Mouse (Mus musculus): ENCODE data around the gene Ripor2. TPM values are rescaled to one million over a fixed set of nuclear protein-coding genes. Genes with fewer than 3 reads are reported as not detected.

The Ripor2 gene
- total RNA-seq, 2 experiments from 2014 or later, result 53.0 to 67.2 TPM

- intact Hi-C loops (cut with DNase I), result loop anchor here (5.0 kb wide), 1 partner anchor 91 kb away; no protein-coding TSS in a partner anchor
Measured at GRCm38 (mm10) chr13:24613433-24613832, 31.4 kb downstream of the Ripor2 start.

DNA sequence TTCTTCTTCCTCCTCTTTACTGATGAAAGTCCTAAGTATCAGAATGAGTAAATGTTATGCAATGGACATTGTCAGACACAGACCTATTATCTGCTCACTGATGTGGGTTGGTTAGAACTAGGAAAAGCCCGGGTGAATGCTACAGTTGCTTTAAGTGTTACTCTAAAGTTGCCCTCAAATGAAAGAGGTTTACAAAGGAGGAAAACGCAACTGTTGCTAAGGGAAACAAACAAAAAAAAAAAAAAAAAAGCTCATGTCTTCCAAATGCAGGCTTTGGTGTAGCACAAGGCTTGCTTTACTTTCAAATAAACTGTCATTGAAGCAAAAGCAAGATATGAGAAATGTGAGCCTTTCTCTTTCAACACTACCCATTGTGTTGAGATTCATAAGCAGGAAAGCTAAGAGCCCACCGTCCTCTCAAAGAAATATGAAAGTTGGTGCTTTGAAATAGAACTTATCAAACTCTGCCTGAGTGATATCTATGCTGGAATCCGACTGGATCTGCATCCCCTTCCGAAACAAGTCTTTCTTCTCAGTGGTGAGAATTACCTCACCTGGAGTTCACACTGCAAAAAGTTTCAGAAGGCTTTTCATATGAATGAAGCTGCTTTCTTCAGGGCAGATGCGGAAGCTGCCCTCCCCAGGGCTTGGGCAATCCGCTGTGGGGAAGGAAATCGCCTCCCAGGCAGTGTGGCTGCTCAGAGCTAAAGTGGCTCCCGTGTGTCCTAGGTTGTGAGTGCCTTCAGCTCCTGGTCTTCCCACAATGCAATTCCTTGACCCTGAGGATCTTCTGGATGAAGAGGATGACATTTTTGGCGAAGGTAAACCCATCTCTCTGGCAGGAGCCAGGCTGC, 32.2 kb downstream of the Ripor2 start:
- DNase-seq (ENCODE audit: low spot score in 2 of 2), result no peak
- intact Hi-C loops (cut with DNase I), result loop anchor here (5.0 kb wide), 1 partner anchor 92 kb away; no protein-coding TSS in a partner anchor

More at GRCm38 (mm10) chr13:24613433-24613832, 31.4 kb downstream of the Ripor2 start:
- DNase-seq (ENCODE audit: low spot score in 2 of 2), result no peak

- intact Hi-C loops (cut with DNase I), result no loop called here
- DNase-seq (ENCODE audit: low spot score in 2 of 2), result no peak
Measured at GRCm38 (mm10) chr13:24615921-24616565, 34.1 kb downstream of the Ripor2 start.

GRCm38 (mm10) chr13:24616645-24617044, 34.7 kb downstream of the Ripor2 start:
- intact Hi-C loops (cut with DNase I), result no loop called here
- no peak for DNase-seq (ENCODE audit: low spot score in 2 of 2)

DNA sequence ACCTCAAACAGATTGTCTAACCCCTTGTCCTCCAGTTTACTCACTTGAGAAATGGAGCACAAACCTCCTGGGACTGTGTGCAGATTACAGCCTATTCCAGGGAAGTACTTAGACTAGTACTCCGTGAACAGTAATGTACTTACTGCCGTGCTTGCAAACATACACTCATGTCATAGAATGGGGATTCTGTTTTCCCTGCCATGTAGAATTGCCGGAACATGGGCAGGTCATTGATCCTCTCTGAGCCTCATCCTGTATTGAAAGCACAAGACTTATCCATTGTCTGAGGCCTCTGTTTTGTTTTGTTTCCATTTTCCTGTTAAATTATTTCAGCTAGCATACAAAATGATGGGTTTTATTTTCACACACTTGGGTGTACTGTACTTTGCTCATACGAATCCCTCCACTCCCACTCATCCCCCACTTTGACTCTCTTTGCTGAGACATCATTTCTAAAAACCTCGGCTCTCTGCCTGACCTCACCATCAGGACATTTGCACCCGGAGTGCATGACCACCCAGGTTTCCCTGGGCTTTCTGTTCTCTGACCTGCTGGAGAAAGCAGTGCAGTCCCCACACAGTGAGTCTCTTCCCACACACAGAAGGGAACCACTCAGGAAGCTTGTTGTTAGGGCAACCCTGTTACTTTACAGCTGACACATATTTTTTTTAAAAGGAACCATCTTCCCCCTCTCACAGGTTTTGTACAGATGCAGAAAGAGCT, 35.2 kb downstream of the Ripor2 start:
- no peak for DNase-seq (ENCODE audit: low spot score in 2 of 2)
- intact Hi-C loops (cut with DNase I), result no loop called here

DNA sequence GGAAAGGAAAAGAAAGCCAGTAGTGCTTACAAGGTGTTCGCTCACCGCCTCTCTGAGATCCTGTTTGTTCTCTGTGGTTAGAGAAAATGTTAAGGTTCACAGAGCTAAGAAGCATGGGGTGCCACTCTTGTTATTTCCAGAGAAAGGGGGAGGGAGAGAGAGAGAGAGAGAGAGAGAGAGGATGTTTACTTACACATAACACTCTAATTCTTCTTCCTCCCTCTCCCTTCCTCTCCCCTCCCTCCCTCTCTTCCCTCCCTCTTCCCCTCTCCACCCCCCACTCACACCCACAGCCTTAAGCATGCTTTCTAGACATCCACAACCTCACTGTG, 35.8 kb downstream of the Ripor2 start:
- intact Hi-C loops (cut with DNase I), result no loop called here
- DNase-seq (ENCODE audit: low spot score in 2 of 2), result no peak

DNA sequence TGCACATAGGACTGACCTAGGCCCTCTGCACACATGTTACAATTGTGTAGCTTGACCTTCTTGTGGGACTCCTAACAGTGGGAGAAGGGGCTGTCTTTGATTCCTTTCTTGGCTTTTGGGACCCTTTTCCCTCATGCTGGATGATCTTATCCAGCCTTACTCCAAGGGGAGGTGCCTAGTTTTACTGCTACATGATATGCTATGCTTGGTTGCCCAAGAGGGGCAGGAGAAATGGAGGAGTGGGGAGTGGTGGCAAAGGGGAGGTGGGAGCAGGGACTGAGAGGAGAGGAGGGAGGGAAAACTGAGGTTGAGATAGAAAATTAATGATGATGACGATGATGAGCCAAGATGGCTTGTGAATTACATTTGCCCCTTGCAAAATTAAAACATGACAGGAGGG, 37.7 kb downstream of the Ripor2 start:
- intact Hi-C loops (cut with DNase I), result no loop called here
- DNase-seq (ENCODE audit: low spot score in 2 of 2), result no peak

DNA sequence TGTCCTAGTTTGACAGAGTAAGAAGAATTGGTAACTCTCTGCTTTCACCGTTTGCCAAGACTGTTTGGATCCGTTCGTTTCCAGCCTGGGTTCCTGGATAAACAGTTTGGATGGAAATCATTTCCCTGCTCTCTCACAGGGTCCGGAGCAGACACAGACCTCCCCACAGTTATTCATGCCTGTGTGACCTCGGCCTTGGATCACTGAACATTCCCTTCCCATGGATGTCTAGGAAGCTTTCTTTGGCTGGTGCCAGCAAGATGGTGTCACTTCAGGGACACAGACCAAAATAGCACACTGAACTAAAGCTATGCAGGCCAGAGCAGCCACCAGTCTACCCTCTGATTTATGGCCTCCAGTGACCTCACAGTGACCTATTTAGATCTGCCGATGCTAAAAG, 38.5 kb downstream of the Ripor2 start:
- no peak for DNase-seq (ENCODE audit: low spot score in 2 of 2)
- intact Hi-C loops (cut with DNase I), result no loop called here

DNA sequence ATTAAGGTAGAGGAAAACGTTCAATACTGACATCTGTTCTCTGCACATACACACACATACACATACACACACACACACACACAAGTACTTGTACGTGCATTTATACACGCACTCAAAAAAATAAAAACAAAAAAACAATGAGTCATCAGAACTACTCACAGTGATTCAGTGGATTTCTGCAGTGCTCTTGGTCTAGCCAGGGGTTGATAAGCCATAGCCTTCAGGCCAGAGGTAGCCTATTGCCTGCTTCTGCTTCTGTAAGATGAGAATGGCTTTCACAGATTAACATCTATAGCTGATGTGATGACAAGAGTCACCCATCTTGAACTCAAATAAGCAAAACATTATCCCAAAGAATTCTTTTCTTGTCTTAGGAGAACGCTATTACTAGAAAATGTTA, 41.6 kb downstream of the Ripor2 start:
- intact Hi-C loops (cut with DNase I), result no loop called here
- DNase-seq (ENCODE audit: low spot score in 2 of 2), result no peak

DNA sequence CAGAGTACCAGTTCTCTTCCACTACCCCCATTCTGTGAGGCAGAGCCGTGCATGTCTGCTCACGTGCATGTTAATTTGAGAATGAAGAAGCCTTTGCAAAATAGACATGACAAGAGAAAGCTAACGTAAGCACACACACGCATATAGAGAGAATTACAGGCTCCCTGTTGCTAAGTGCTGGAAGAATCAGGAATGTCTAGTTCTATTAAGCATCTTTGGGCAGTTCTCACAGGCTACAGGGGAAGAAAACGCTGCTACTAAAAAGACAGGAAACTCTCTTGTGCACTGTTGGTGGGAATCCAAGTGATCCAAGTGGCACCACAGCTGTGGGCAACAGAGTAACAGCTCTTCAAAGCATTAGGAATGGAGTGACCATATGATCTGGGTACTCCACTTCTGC, 43.1 kb downstream of the Ripor2 start:
- no peak for DNase-seq (ENCODE audit: low spot score in 2 of 2)
- intact Hi-C loops (cut with DNase I), result no loop called here

DNA sequence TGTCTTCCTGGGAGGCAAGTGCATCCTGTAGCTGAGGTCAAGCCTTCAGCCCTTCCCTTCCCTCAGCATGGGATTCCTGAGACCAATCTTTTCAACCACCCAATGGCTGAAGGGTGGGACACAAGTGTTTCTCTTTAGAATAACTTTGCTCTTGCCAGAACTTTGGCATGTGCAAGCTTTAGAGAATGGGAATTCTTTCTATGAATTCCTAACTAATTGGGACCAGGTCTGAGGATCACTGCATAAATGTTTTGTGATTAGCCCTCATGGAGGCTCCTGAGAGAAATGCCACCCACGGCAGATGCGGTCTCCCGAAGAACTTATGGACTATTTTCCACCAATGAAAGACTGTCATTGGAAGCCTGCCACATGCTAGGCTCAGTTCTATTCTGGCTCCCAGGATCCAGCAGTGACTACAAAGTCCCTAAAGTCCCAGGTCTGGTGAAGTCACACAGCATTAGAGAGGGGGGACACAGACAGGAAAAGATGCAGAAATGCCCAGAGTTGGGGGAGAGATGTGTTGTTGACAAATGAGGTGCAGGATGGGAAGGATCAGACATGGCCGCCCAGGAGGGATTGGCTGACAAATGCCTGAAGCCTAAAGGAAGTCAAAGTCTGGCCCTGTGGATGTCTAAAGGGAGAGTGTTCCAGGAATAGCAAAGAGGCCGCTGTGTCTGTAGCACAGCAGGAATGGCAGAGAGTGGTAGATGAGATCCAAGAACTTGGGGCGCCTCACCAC, 44.9 kb downstream of the Ripor2 start:
- DNase-seq (ENCODE audit: low spot score in 2 of 2), result no peak
- intact Hi-C loops (cut with DNase I), result no loop called here

DNA sequence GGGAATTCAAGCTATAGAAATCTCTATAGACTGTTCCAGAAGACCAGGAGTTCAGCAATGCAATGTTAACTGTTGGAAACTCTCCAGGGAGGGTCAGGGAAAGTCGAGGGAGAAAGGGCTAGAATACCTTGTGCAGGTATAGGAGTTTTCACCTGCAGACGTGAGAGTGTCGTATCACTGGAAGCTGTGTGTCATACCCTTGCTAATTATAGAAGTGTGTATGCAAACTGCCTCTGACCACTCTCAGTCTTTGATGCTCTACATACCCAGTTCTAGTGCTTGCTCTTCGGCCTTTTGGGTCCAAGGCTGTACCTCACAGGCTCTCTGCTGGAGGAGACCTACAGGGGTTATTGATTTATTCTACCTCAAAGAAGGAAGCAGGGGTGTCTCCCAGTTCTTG, 46.2 kb downstream of the Ripor2 start:
- DNase-seq (ENCODE audit: low spot score in 2 of 2), result no peak
- intact Hi-C loops (cut with DNase I), result no loop called here

DNA sequence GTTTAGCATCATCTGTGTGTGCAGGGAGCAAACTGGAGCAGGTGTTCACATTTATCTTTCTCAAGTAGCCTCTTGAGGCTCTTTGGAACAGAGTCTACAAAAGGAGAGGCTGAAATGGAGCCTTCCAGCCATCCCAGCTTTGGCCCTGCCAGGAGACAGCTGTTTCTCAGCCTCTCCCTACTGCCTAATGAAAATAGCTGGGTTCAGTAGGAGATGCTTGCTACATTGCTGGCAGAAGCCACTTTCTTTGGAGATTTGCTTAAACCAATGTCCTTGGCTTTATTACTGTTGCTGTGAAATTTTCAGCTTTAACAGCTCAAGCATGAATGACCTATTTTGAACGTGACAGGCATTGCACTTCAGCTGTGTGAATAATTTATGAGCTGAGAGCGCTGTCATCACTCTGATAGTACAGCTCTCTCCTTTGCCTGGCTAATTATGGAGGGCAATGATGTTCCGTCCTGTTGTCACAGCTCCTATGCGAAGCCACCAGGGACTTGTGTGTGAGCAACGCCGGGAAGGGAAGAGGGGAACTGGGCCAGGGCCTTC, 47.2 kb downstream of the Ripor2 start:
- intact Hi-C loops (cut with DNase I), result no loop called here
- DNase-seq (ENCODE audit: low spot score in 2 of 2), result no peak

- intact Hi-C loops (cut with DNase I), result loop anchor here (10.0 kb wide), 1 partner anchor 56 kb away; no protein-coding TSS in a partner anchor
- no peak for DNase-seq (ENCODE audit: low spot score in 2 of 2)
Measured at GRCm38 (mm10) chr13:24630364-24630763, 48.4 kb downstream of the Ripor2 start.

DNA sequence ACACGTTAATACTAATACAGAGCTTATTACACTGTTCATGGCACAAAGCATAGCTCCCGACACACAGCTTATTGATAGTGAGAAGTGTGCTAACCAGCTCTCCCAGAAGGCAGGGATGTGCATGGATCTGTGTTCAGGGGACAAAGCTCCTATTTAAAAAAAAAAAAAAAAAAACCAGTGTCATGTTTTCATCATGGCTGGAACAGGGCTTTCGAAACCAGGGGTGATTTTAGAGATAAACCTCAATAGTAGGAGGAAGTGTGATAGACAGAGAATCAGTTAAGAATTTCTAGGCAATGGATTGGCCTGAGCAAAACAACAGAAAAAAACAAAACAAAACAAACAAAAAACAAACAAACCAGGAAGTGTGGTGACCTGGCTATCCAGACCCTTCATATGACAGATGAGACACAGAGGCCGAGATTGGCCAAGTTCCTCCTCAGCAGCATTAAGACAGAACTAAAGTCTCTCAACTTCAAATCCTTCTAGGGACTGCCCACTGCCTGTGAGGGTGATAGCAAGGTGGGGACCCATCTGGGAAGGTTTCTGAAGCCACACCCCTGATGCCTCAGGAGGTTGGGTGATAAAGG, 51.1 kb downstream of the Ripor2 start:
- DNase-seq (ENCODE audit: low spot score in 2 of 2), result no peak
- intact Hi-C loops (cut with DNase I), result loop anchor here (10.0 kb wide), 1 partner anchor 58 kb away; no protein-coding TSS in a partner anchor

- DNase-seq (ENCODE audit: low spot score in 2 of 2), result no peak
- intact Hi-C loops (cut with DNase I), result loop anchor here (10.0 kb wide), 1 partner anchor 60 kb away; no protein-coding TSS in a partner anchor
Measured at GRCm38 (mm10) chr13:24634346-24635120, 52.5 kb downstream of the Ripor2 start.

- intact Hi-C loops (cut with DNase I), result loop anchor here (10.0 kb wide), 1 partner anchor 64 kb away; no protein-coding TSS in a partner anchor
- peak; percentile 67 to 73 for DNase-seq (ENCODE audit: low spot score in 2 of 2)
Measured at GRCm38 (mm10) chr13:24638371-24639214, 56.6 kb downstream of the Ripor2 start.
